Mouse (Mus musculus) forebrain, embryonic 14.5 days (tissue): ENCODE data around the gene Syde2. TPM values are rescaled to one million over a fixed set of nuclear protein-coding genes. Genes with fewer than 3 reads are reported as not detected.

ENCODE experiments used
- ATAC-seq: fragments of 200-750 bp; cut with Nextera tagmentation; 2 replicates; pipeline ENCODE4 v1.8.0; 2017; ENCODE audit warnings: mild to moderate bottlenecking, moderate library complexity
- DNase-seq: peaks from one replicate; pipeline ENCODE4 v3.0.0-alpha.2; 2015; ENCODE audit warnings: low spot score
- H3K27ac ChIP-seq: fragments of 300-500 bp; sonication (generic); 2 replicates; pipeline ENCODE4 v1.5.1; 2014; ENCODE audit warnings: low read depth, mild to moderate bottlenecking, control low read depth, low read length, moderate library complexity
- H3K27me3 ChIP-seq: fragments of 300-500 bp; sonication (generic); replicated peaks from 2 replicates; pipeline ENCODE4 v1.6.1; 2014; ENCODE audit warnings: low read length, control low read depth, mixed read lengths; ENCODE audit not compliant: control insufficient read depth, insufficient read depth
- H3K36me3 ChIP-seq: fragments of 300-500 bp; sonication (generic); 2 replicates; pipeline ENCODE4 v1.6.1; 2014; ENCODE audit warnings: low read length, control low read depth; ENCODE audit not compliant: control insufficient read depth, insufficient read depth
- H3K4me1 ChIP-seq: fragments of 300-500 bp; sonication (generic); 2 replicates; pipeline ENCODE4 v1.6.1; 2014; ENCODE audit warnings: antibody characterized with exemption, low read length, control low read depth; ENCODE audit not compliant: control insufficient read depth, insufficient read depth
- H3K4me2 ChIP-seq: fragments of 300-500 bp; sonication (generic); 2 replicates; pipeline ENCODE4 v1.6.1; 2014; ENCODE audit warnings: mild to moderate bottlenecking, control low read depth, low read length
- H3K4me3 ChIP-seq: fragments of 300-500 bp; sonication (generic); 2 replicates; pipeline ENCODE4 v1.5.1; 2014; ENCODE audit warnings: low read depth, low read length, control low read depth
- H3K9ac ChIP-seq: fragments of 300-500 bp; sonication (generic); 2 replicates; pipeline ENCODE4 v1.6.1; 2014; ENCODE audit warnings: mild to moderate bottlenecking, low read length, control low read depth, moderate library complexity
- H3K9me3 ChIP-seq: fragments of 300-500 bp; sonication (generic); replicated peaks from 2 replicates; pipeline ENCODE4 v1.6.1; 2016; ENCODE audit warnings: low read length, control low read depth, mixed read lengths; ENCODE audit not compliant: control insufficient read depth
- WGBS: fragments of 180-500 bp; shearing (Covaris S2); extraction: QIAGEN DNeasy Blood & Tissue Kit; methylation state at CpG from one replicate; pipeline ENCODE4 v1.1.7; 2014; 5-methylcytosine and 5-hydroxymethylcytosine counted together
- polyA plus RNA-seq: library from polyadenylated mRNA; unstranded; fragments of >200 nt; fragmentation: Nextera tagmentation; extraction: Ambion mirVana; gene quantifications from 2 replicates; pipeline ENCODE4 v1.2.1, GENCODE M21; 2014

Syde2 gene
- polyA plus RNA-seq, 1 experiment from 2014 or later = 0.67 TPM

GRCm38 (mm10) chr3:146029234-146029633, 41.6 kb downstream of the Syde2 start:
- WGBS = 87% methylated on average over 3 of the region's 3 CpGs
- no peaks in the 10 kb centered on the region for H3K27me3 ChIP-seq
- H3K4me3 ChIP-seq = no peak overlapping the region
- no peaks in the 10 kb centered on the region for H3K4me1 ChIP-seq
- no peaks in the 10 kb centered on the region for H3K36me3 ChIP-seq
- no peaks in the 10 kb centered on the region for H3K9me3 ChIP-seq
- ATAC-seq (no peak), DNase-seq (no peak)
- H3K27ac ChIP-seq = no peak overlapping the region
- H3K9ac ChIP-seq = no peak overlapping the region
- no peak overlapping the region for H3K4me2 ChIP-seq

- ATAC-seq = peak; percentile 20; the same call in 1 of the 2 replicates
- H3K36me3 ChIP-seq = no peaks in the 10 kb centered on the region
- H3K4me1 ChIP-seq = no peaks in the 10 kb centered on the region
- 11% methylated on average over 5 of the region's 5 CpGs for WGBS
- H3K9ac ChIP-seq = peak overlapping the region; percentile 13; the same call in 1 of the 2 replicates
- H3K9me3 ChIP-seq = no peaks in the 10 kb centered on the region
- H3K27ac ChIP-seq = no peak overlapping the region
- no peak overlapping the region for H3K4me3 ChIP-seq
- no peaks in the 10 kb centered on the region for H3K27me3 ChIP-seq
- peak; percentile 19 for DNase-seq
- H3K4me2 ChIP-seq = no peak overlapping the region
These were observed 42.7 kb downstream of the Syde2 start for GRCm38 (mm10) chr3:146030255-146030836.

GRCm38 (mm10) chr3:146032976-146033375, 45.3 kb downstream of the Syde2 start:
- no peaks in the 10 kb centered on the region for H3K4me1 ChIP-seq
- H3K9ac ChIP-seq = no peak overlapping the region
- WGBS = 86% methylated on average over 5 of the region's 5 CpGs
- H3K27me3 ChIP-seq = no peaks in the 10 kb centered on the region
- no peaks in the 10 kb centered on the region for H3K36me3 ChIP-seq
- DNase-seq (no peak), ATAC-seq (no peak)
- no peak overlapping the region for H3K4me3 ChIP-seq
- no peaks in the 10 kb centered on the region for H3K9me3 ChIP-seq
- no peak overlapping the region for H3K4me2 ChIP-seq
- H3K27ac ChIP-seq = no peak overlapping the region

GRCm38 (mm10) chr3:146037906-146038305, 50.2 kb downstream of the Syde2 start:
- Histone ChIP-seq H3K9me3 (no peaks in the 10 kb centered on the region), H3K27ac (no peak overlapping the region), H3K4me1 (no peaks in the 10 kb centered on the region), H3K4me2 (no peak overlapping the region), H3K4me3 (no peak overlapping the region), H3K27me3 (no peaks in the 10 kb centered on the region), H3K36me3 (no peaks in the 10 kb centered on the region), H3K9ac (no peak overlapping the region)
- ATAC-seq (no peak), DNase-seq (no peak)
- 59% methylated on average over 15 of the region's 15 CpGs for WGBS

GRCm38 (mm10) chr3:146039132-146039903, 51.6 kb downstream of the Syde2 start:
- Histone ChIP-seq H3K4me3 (no peak overlapping the region), H3K4me2 (no peak overlapping the region), H3K36me3 (no peaks in the 10 kb centered on the region), H3K9ac (no peak overlapping the region), H3K27me3 (no peaks in the 10 kb centered on the region), H3K9me3 (no peaks in the 10 kb centered on the region), H3K27ac (no peak overlapping the region), H3K4me1 (no peaks in the 10 kb centered on the region)
- no peak for DNase-seq
- WGBS = 55% methylated on average over 12 of the region's 12 CpGs
- ATAC-seq = no peak

- H3K9me3 ChIP-seq = no peaks in the 10 kb centered on the region
- no peak overlapping the region for H3K4me2 ChIP-seq
- H3K27ac ChIP-seq = no peak overlapping the region
- ATAC-seq (no peak), DNase-seq (no peak)
- no peaks in the 10 kb centered on the region for H3K27me3 ChIP-seq
- H3K4me3 ChIP-seq = no peak overlapping the region
- no peak overlapping the region for H3K9ac ChIP-seq
- no peaks in the 10 kb centered on the region for H3K36me3 ChIP-seq
- no peaks in the 10 kb centered on the region for H3K4me1 ChIP-seq
- 95% methylated on average over 11 of the region's 11 CpGs for WGBS
These were observed 53.7 kb downstream of the Syde2 start for GRCm38 (mm10) chr3:146041382-146041781.

GRCm38 (mm10) chr3:146044977-146045376, 57.3 kb downstream of the Syde2 start:
- WGBS = 64% methylated on average over 11 of the region's 11 CpGs
- no peaks in the 10 kb centered on the region for H3K27me3 ChIP-seq
- ATAC-seq (no peak), DNase-seq (no peak)
- H3K36me3 ChIP-seq = no peaks in the 10 kb centered on the region
- no peak overlapping the region for H3K4me3 ChIP-seq
- no peaks in the 10 kb centered on the region for H3K4me1 ChIP-seq
- no peaks in the 10 kb centered on the region for H3K9me3 ChIP-seq
- no peak overlapping the region for H3K9ac ChIP-seq
- H3K27ac ChIP-seq = no peak overlapping the region
- no peak overlapping the region for H3K4me2 ChIP-seq

- DNase-seq (no peak), ATAC-seq (no peak)
- Histone ChIP-seq H3K4me3 (no peak overlapping the region), H3K36me3 (no peaks in the 10 kb centered on the region), H3K9ac (no peak overlapping the region), H3K4me2 (no peak overlapping the region), H3K4me1 (no peaks in the 10 kb centered on the region), H3K9me3 (no peaks in the 10 kb centered on the region), H3K27ac (no peak overlapping the region), H3K27me3 (no peaks in the 10 kb centered on the region)
- 86% methylated on average over 11 of the region's 11 CpGs for WGBS
These were observed 58.4 kb downstream of the Syde2 start for GRCm38 (mm10) chr3:146046076-146046475.

- no peak overlapping the region for H3K4me3 ChIP-seq
- H3K27ac ChIP-seq = no peak overlapping the region
- DNase-seq (peak; percentile 33), ATAC-seq (no peak)
- no peak overlapping the region for H3K9ac ChIP-seq
- H3K27me3 ChIP-seq = no peaks in the 10 kb centered on the region
- H3K4me2 ChIP-seq = no peak overlapping the region
- no peaks in the 10 kb centered on the region for H3K9me3 ChIP-seq
- H3K36me3 ChIP-seq = no peaks in the 10 kb centered on the region
- H3K4me1 ChIP-seq = peaks cover 6% of the 10 kb centered on the region; the same call in 1 of the 2 replicates
- WGBS = 27% methylated on average over 15 of the region's 15 CpGs
These were observed 60.1 kb downstream of the Syde2 start for GRCm38 (mm10) chr3:146047704-146048207.
